Mouse (Mus musculus) megakaryocyte progenitor cell, adult 5-6 weeks (primary cell): ENCODE measurements around the gene Cyp2u1. TPM values are rescaled to one million over a fixed set of nuclear protein-coding genes. Genes with fewer than 3 reads are reported as not detected.

ENCODE experiments used
- ATAC-seq: replicated peaks from 2 replicates; pipeline ENCODE4 v1.8.0; 2016; ENCODE audit warnings: mild to moderate bottlenecking, moderate TSS enrichment, inconsistent platforms; ENCODE audit not compliant: poor library complexity
- total RNA-seq, 2 experiments: library from RNA; stranded (forward) in 1 of 2; stranded (reverse) in 1 of 2; fragments of 157-497, 149-512 nt in 1 of 2; fragments of 200-1000 nt in 1 of 2; gene quantifications; 2 replicates each; pipeline versions ENCODE4 v1.2.3 to v1.2.4; 2015 to 2017

Cyp2u1 gene
- total RNA-seq, 2 experiments from 2014 or later, result 0.86 to 0.92 TPM

DNA sequence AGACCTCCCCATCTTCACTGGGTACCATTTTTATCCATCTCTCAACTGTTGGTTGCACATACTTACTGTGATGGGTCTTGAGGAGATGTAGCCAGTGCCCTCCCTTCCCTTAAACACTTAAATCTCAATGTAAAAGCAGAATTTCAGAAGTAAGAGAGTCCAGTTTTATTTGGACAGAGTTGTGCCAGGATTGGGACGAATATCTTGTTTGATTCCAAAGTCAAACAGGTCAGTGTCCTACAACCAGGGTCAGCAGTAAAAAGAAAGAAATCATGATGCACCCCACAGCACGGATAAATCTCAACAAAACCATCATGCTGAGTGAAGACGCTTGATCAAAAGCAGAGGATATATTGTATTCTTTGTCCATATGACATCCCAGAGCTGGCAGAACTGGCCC, 4.8 kb upstream of the Cyp2u1 start:
- ATAC-seq, result no peak

DNA sequence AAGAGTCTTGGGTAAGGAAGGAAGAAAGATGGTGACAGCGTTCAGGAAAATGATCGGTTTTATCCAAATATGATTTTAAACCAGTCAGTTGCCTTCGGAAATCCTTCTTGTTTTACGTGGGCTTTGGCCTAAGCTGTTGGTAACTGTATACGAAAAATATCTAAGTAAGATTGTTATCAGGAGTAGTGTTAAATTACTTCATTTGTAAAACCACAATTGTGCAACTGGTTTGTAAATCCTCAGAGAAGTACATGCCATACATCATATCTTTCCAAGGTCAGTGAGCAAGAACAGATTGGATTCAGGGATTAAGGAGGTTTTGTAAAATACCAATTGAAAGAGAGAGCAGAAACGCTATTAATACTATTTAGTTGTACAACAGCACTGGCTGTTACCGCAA, 3.2 kb upstream of the Cyp2u1 start:
- ATAC-seq, result no peak

DNA sequence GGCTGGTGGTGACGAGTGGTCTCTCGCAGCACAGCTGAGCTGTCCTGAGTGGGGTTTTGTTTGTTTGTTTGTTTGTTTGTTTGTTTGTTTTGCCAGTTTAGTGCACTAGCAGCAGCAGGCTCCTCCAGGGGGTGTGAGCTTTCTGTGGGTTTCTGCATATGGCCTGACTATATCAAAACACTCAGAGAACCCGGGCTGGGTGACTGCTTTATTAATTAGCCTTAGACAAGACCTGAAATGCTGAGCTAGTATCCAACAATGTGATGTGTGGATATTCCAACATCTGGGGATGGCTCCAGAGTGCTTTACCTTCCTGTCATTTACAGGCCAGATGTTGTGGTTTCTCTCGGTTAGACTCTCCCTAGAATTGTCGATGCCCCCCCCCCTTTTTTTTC, 290 bp upstream of the Cyp2u1 start:
- ATAC-seq, result peak; percentile 30; the same call in 1 of the 2 replicates

DNA sequence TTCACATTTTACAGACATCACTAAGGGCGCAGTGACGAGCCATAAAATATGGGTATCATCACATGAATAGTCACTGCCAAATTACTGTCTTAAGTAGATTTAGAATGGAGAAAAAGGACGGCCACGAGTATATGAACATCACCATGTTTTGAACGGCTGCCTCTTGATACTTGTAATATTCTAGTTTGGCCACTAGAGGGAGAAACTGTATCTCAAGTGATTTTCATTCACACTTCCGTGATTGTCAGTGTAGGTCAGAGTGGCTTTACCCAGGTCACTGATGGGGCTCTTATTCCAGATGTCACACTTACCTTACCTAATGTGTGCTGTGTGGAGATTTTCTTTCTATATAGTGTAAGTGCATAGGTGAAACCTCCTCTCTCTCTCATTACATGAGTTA, 3.1 kb downstream of the Cyp2u1 start:
- ATAC-seq, result peak; percentile 44

DNA sequence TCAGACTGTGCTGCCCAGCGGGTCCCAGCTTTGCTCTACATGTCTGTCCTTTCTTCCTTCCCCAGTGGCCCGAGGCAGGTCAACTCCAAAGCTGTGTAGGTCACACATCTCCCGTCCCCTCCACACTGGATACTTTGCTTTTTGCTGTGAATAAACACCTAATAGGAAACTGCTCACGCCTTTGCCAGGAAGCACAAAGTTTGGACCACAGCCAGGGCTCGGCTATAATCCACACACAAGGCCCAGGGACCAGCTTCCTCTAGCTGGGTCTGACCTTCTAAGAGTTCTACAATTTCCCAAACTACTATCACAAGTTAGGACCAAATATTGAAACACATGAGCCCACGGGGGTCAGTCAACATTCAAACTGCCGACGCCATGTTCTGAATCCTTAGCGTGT, 3.9 kb downstream of the Cyp2u1 start:
- no peak for ATAC-seq

DNA sequence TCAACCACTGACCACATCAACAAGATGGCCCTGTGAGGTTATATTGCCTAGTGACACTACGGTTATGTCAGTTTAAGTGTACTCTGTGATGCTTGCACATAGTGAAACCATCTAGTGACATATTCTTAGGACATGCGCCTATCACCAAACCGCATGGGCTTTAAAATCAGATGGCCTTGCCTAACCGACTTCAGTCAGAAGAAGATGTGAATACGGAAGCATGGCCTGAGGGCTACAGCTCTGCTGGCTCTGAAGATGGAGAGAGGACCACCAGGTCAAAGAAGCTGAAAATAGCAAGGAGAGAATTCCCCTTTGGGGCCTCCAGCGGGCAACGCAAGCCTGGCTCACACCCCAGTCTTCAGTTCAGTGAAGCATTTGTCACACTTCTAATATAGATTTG, 6.1 kb downstream of the Cyp2u1 start:
- no peak for ATAC-seq

DNA sequence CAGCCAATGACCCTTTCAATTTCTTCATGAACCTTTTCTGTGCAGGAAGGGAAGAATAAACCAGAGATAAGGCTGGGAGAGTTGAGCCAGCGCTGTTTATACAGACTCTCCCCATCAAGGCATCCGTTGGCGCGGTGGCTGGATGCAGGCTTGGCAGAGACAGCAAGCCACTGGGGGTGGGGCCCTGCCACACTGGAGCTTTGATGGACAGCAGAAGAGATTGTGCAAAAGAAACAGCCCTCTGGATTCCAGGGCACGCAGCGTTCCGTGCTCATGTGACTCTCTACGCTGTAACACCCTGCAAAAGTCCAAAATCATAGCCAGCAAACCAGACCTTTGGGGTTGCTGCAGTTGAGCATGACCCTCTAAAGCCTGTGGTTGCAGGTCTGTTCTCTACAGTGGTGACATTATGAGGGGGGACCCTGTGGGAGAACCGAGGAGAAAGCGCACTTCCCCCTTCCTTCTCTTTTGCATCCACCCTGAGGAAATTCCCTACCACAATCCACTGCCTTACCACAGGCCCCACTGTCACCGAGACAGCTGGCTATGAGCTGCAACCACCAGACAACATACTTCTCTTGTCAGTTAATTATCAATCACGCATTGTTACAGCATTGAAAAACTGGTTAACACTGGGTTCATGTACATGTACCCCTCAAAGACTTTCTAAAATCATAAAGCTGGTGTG, 7.4 kb downstream of the Cyp2u1 start:
- peak; percentile 81 for ATAC-seq

DNA sequence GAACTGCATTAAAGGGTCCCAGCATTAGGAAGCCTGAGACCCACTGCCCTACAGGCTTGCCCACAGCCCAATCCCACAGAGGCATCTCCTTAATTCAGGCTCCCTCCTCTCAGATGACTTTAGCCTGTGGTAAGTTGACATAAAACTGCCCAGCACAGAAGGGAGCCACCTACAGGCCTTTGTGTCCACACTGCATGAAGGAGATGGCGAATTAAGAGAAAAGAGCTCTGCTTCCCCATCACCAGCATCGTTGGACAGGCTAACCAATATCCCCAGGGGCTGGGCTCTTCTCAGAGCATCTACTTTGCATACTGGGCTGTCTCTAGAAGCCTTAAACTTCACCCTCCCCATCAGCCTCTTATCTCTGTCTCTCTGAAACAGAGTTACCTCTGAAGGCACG, 8.5 kb downstream of the Cyp2u1 start:
- 0 out of 2 replicates have a peak, but pooled peaks have one; percentile 20 for ATAC-seq

DNA sequence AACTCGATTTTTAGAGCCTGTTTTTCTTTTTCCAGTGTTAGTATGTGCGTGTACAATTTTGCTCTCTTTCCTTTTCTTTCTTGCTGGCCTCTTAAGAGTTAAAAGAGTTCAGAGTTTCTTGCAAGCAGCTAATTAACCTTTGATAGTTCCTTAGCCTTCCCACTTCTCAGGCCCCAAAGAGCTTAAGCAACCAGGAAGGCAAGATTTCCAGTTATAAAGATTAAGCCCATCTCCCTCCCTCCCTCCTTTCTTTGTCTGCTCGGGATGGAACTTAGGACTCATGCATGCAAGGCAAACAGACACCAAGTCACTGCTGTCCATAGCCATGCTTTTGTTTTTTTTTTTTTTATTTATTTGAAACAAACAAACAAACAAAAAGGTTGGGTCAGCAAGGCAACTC, 10.1 kb downstream of the Cyp2u1 start:
- ATAC-seq, result no peak

DNA sequence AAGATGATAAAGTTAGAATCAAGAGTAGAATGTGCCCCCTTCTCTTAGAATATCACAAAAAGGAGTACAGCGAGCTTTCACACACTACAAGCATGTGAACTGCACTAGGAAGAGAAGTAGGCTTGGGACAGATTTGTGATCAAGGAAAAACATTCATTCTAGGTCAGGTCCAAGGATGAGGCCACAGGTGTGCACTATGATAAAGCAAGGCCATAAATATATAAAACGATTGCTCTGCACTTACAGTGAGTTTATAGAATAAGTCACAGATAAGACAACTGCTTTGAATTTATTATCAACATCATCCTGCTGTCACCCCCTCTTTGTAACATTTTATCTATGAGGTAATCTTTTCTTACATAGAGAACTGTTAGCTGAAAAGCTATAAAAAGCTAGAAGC, 10.7 kb downstream of the Cyp2u1 start:
- no peak for ATAC-seq

DNA sequence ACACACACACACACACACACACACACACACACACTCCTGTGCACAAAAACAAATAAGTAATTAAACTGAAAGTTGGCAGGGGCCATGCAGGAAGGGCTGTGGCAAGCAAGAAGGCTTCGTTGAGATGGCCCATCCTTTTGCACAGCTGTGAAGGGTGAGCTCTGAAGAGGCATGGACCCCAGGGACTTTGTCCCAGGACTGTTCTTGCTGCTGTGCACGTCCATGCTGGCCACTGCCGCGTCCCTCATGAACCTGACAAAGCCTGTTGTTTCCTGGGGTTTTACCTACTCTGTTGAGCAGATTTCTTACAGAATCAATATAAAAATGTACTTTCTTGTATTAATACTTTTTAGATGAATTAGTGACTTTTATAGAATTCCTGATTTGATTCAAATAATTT, 11.1 kb downstream of the Cyp2u1 start:
- no peak for ATAC-seq

DNA sequence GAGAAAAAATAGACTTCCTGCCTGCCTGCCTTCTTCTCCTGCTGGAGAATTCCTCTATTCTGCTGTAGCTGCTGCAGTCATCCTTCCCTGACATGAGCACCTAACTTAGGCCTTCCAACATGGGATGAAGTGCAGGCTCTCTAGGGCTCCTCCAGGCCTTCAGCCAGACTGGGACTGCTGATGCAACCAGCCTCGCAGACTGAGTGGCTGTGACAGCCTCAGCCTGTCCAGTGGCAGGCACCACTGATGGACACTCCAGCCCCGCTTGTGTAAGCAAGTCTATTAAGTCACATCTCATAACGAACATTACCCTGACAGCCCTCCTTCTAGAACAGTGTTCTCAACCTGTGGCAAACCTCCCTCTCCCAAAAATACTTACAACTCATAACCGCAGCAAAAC, 28.9 kb downstream of the Cyp2u1 start:
- ATAC-seq, result no peak

DNA sequence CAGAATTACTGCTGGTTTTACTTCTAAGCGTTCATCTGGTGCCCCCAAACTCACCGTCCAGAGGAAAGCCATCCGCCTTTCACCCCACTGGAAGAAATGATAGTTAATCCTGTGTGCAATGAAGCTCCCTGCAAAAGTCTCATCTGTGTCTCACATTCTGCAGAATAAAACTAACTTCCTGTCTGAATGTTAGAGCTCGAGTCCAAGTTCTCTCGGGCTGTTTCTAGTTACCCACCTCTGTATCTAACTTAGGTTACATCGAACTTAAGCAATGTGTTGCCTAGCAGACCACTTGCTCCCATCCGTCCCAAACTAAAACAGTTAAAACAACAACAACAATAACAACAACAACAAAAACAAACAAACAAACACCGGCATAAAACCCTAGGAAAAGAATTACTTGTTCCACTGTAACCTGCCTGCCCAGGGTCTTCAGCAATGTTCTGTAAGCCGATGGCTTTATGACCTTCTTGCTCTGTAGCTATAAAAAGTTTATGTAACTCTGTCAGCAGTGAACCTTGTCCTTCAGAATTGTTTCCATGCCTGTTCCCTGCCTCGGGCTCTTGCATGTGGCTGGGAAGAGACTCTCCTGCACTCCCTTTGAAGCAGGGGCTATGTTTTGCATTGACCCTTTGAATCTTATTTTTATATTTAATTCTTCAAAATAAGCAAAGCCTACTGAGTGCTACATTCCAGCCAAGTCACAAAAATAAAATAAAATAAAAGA, 30.5 kb downstream of the Cyp2u1 start:
- ATAC-seq, result peak; percentile 9; the same call in 1 of the 2 replicates

DNA sequence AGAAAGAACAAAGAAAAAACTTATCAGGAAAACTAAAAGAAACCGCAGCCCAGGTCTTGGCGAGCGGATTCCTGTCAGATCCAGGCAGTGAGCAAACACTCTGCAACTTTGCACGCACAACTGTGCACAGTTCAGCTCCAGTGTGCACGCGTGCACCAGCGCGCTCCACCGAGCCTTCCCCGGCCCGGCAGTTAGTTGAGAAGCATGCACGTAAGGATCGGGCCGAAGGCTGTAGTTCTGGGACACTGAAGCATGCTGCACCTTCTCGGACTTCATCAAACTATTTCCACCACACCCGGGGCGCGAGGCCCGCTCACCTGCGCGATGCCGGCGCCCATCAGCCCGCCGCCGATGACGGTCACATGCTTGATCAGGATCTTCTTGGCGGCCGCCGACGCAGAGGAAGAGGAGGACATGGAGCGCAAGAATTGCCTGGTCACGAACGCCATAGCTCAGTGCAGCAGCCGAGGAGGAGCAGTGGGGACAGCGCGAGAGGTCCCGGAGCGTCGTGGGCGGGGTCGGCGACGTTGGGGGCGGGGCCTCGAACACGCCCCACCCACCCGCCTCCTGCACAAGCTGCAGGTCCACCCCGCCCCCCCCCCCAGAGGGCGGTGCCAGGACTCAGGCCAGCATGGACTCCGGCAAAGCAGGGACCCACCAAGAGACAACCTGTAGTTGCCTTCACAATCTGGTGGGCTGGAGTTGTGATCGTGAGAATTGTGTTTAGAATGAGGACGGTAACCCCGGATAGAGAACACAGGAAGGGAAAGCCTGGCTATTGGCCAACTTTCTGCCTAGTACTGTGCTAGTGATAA, 31.3 kb downstream of the Cyp2u1 start, which contains the start of gene Hadh:
Hadh (minus strand) TSS at position 543 of the 815 bp plus-strand sequence.
- peak; percentile 82 for ATAC-seq

DNA sequence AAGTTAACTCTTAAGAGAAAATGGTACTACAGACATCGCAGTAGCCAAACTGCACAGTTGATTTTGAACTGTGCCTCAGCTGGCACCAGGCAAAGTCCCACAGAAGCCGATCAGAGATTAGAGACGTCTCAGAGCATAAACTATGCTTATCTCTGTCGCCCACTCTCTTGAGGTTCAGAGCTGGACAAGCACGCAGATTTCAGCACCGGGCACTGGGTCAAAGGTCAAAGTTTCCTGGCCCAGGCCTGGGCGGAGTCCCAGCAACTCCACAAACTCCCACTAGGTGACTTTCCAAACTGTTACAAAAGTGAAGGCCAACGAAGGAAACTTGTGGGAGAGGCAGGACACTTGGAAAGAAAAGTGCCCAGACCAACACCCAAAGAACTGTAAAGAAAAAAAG, 31.9 kb downstream of the Cyp2u1 start:
- peak; percentile 66 for ATAC-seq

DNA sequence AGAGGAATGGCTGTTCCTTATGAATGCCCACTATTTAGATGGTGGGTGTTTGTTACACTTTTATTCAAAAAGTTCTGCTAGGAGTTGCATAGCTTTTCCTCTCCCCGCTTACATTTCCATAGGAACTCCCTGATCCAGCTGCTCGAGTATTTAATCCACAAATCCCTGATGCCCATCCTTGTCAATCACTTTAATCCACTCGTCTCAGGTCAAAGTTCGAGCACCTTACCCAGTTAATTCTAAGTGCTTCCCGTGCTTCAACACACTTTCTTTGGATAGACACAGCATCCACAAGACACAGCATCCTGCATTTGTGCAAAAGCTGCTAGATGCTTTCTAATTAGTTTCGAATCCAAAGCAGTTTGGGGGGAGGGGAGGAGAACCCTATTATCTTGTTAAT, 32.6 kb downstream of the Cyp2u1 start:
- ATAC-seq, result no peak

DNA sequence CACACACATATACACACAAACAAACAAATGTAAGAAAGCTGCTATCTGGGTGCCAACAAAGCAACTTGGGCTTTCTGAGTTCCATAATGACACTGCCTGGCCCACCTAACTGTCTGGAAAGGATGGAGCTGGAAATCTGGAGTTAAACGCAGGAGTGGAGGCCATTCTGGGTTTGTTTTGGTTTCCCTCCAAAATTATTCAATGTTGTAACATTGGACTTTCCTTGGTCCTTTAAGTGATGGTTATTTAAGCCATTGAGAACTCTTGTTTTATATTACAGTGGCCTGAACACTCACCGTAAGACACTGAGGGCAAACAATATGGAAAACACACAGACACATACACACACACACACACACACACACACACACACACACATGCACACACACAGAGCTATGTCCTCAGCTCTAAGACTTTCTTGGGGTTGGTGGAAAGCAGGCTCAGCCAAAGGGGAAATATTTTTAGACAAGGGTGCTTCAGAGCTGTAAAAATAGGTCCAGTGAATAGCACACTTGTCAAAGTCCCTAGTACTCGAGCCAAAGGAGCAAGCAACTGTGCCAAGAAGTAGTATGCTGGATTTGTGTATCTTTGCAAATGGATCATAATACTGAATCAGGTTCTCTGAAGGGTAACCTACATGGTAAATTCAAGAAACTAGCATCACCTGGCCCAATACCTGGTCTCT, 36.5 kb downstream of the Cyp2u1 start:
- no peak for ATAC-seq

DNA sequence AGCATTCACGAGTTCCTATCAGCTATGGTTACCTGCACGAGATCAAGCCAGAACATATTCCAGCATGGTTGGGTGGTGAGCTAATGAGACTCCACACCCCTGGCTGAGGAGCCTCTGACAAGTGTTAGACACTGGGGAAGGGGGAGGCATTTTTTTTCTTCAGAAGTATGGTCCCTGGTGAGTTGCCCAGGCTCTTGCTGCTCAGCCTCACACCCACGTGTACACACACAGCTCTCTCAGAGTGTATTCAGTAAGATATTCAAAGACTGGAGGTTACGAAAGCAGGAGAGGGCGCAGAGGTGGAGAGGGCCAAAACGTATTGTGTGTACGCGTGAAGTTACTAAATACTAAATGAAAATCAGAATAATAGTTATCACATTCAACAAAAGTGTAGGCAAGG, 37.5 kb downstream of the Cyp2u1 start:
- no peak for ATAC-seq

DNA sequence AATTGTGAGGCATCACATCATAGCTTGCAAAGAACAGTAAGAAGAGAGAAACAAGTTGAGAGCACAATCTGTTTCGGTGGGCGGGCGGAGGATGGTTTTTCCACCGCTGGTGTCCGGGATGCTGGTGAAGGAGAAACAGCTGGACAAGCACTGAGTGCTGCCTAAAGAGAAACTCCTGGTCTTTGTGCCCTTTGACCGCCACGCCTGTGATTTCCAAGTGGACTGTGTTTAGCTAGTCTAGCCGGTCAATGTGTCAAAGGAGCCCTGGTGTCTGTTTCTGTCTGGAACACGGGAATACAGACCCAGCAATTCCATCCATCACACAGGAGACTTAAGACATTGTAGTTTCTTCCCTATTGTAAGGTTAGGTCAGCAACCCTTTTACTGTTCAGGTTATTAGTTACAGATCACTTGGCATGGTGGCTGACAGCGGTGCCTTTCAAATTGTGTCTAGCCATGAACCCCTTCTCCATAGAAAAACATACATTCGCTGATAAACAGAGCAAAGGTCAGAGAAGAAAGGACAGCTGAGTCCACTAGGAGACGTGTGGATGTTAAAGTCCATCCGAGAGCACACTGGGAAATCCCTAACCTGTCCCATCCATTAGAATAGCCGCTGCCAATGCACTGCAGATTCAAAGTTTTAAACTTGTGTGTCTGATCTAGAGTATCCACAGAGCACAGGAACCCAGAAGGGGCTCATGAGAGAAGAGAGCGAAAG, 39.1 kb downstream of the Cyp2u1 start:
- no peak for ATAC-seq

DNA sequence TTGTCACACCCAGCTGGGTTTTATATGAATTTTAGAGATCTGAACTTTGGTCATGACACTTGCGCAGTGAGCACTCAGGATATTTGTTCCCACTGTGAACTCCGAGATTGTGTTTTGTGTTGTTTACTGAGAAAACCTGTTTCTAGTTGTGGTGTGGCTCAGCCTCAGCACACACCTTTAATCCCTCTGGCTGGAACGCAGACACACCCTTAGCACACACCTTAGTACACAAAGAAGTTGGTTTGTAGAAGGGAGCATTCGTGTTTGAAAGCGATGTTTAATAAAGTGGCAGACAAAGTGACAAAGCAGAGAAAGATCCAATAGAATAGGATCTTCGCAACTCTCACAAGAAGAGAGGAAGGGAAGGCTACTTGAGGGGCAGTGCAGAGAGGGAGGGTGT, 42.6 kb downstream of the Cyp2u1 start:
- ATAC-seq, result no peak
